In genomic region chr15:100749751-100750538, GRCm38 (mm10) we compare ENCODE assay signal across 13 mouse cellular contexts. TPM values are rescaled to one million over a fixed set of nuclear protein-coding genes. Genes with fewer than 3 reads are reported as not detected.
A peak's percentile ranks its signal among the peaks of the same experiment; 100 is the strongest.
DNase-seq lines count a peak whose midpoint lies in the region; ATAC-seq and TF ChIP-seq lines count a peak whose summit lies in the region.
"Had no signal": no experiment of that assay in that cellular context is flagged by ENCODE, and none has a peak within 500 bp of the region (broad histone marks: within the 10 kb centered on the region; RNA-seq: fewer than 3 reads in every experiment).

No protein-coding gene starts in this region.

- TF ChIP-seq POLR2A in MEL (IDR thresholded peaks at IDR 0.05; ENCODE audit: control insufficient read depth in 1 of 2, insufficient read depth in 1 of 2, low read depth in 1 of 2, low read length in 2 of 2, poor library complexity in 1 of 2), result no peak

- H3K27ac ChIP-seq in forebrain, embryonic 11.5 days (ENCODE audit: low read depth, low read length), result no peak overlapping the region
- H3K27ac ChIP-seq in forebrain, embryonic 14.5 days (ENCODE audit: low read depth, low read length), result no peak overlapping the region
- no peak overlapping the region for H3K27ac ChIP-seq in MEL (ENCODE audit: control insufficient read depth, low read depth, low read length)
- H3K27ac ChIP-seq in intestine, embryonic 14.5 days (ENCODE audit: low read depth), result peak overlapping the region; percentile 18; the same call in 1 of the 2 replicates
- no peak overlapping the region for H3K27ac ChIP-seq in left cerebral cortex, adult 2 months
- H3K27ac ChIP-seq: hindbrain, embryonic 12.5 days; limb, embryonic 15.5 days had no signal

- no peak overlapping the region for H3K9ac ChIP-seq in forebrain, embryonic 11.5 days (ENCODE audit: low read length)
- no peak overlapping the region for H3K9ac ChIP-seq in forebrain, embryonic 14.5 days (ENCODE audit: low read length)
- H3K9ac ChIP-seq in MEL (ENCODE audit: control insufficient read depth, low read depth, low read length, poor library complexity, severe bottlenecking), result no peak overlapping the region
- no peak overlapping the region for H3K9ac ChIP-seq in intestine, embryonic 14.5 days (ENCODE audit: low read length)
- H3K9ac ChIP-seq: hindbrain, embryonic 12.5 days; limb, embryonic 15.5 days had no signal

- intact Hi-C loops in heart, postnatal 14 days (cut with DNase I), result loop anchor here (2.0 to 10.0 kb wide), 2 partner anchors 63 to 365 kb away; partner anchors contain the start of genes Ankrd33 and Cela1
- intact Hi-C loops in left cerebral cortex, adult 2 months (cut with DNase I), result no loop called here

- no peak for TF ChIP-seq EP300 in MEL (IDR thresholded peaks at IDR 0.05; ENCODE audit: low read depth in 1 of 2, low read length in 2 of 2)

- no peak overlapping the region for H3K4me3 ChIP-seq in forebrain, embryonic 11.5 days (ENCODE audit: low read depth, low read length)
- no peak overlapping the region for H3K4me3 ChIP-seq in forebrain, embryonic 14.5 days (ENCODE audit: low read depth, low read length)
- peak overlapping the region in 1 of 2 experiments; percentile 12; a peak in 1 of 4 replicates for H3K4me3 ChIP-seq in MEL (ENCODE audit: control insufficient read depth in 1 of 2, insufficient read depth in 1 of 2, low read depth in 2 of 2, low read length in 2 of 2)
- H3K4me3 ChIP-seq in intestine, embryonic 14.5 days (ENCODE audit: low read depth, low read length), result no peak overlapping the region
- no peak overlapping the region for H3K4me3 ChIP-seq in left cerebral cortex, adult 2 months
- H3K4me3 ChIP-seq: hindbrain, embryonic 12.5 days; limb, embryonic 15.5 days had no signal

- H3K4me2 ChIP-seq in forebrain, embryonic 11.5 days (ENCODE audit: low read depth, low read length, severe bottlenecking), result no peak overlapping the region
- no peak overlapping the region for H3K4me2 ChIP-seq in forebrain, embryonic 14.5 days (ENCODE audit: low read length)
- no peak overlapping the region for H3K4me2 ChIP-seq in intestine, embryonic 14.5 days (ENCODE audit: low read length)
- H3K4me2 ChIP-seq: hindbrain, embryonic 12.5 days; limb, embryonic 15.5 days had no signal

- WGBS in forebrain, embryonic 11.5 days, result 77% methylated on average over 10 of the region's 10 CpGs
- WGBS in forebrain, embryonic 14.5 days, result 72% methylated on average over 10 of the region's 10 CpGs
- WGBS in intestine, embryonic 14.5 days, result 46% methylated on average over 10 of the region's 10 CpGs

- no peaks in the 10 kb centered on the region for H3K4me1 ChIP-seq in forebrain, embryonic 11.5 days (replicated peaks; ENCODE audit: control insufficient read depth, insufficient read depth, low read length)
- peaks cover under 1% of the 10 kb centered on the region; the same call in 1 of the 2 replicates for H3K4me1 ChIP-seq in forebrain, embryonic 14.5 days (ENCODE audit: control insufficient read depth, insufficient read depth, low read length)
- H3K4me1 ChIP-seq in MEL (ENCODE audit: control insufficient read depth in 1 of 2, insufficient read depth in 2 of 2, low read length in 2 of 2), result peaks cover 28% of the 10 kb centered on the region in 2 experiments
- 0 out of 2 replicates have a peak, but pooled peaks cover 8% of the 10 kb centered on the region for H3K4me1 ChIP-seq in intestine, embryonic 14.5 days (replicated peaks; ENCODE audit: control insufficient read depth, insufficient read depth, low read length)

- no peaks in the 10 kb centered on the region for H3K79me2 ChIP-seq in MEL (ENCODE audit: control insufficient read depth, insufficient read depth, low read length, poor library complexity)

- DNase-seq in forebrain, embryonic 11.5 days (ENCODE audit: low spot score), result peak; percentile 30
- no peak for DNase-seq in forebrain, embryonic 14.5 days (ENCODE audit: low spot score)
- DNase-seq in MEL (ENCODE audit: low read depth, low spot score), result peak; percentile 91
- DNase-seq in intestine, embryonic 14.5 days (ENCODE audit: low spot score), result peak; percentile 56
- no peak for DNase-seq in yolk sac, embryonic 10.5 days (ENCODE audit: low spot score)
- DNase-seq in heart, postnatal 14 days, result no peak
- no peak for DNase-seq in left cerebral cortex, adult 2 months (ENCODE audit: extremely low spot score in 1 of 2, low spot score in 2 of 2)
- DNase-seq: cerebellum, adult 8-10 months; gastrocnemius, postnatal 10 days; kidney, postnatal 36 days had no signal

- H3K9me3 ChIP-seq in forebrain, embryonic 11.5 days (ENCODE audit: control insufficient read depth, low read length), result no peaks in the 10 kb centered on the region
- no peaks in the 10 kb centered on the region for H3K9me3 ChIP-seq in forebrain, embryonic 14.5 days (replicated peaks; ENCODE audit: control insufficient read depth, low read length)
- H3K9me3 ChIP-seq in MEL (replicated peaks; ENCODE audit: insufficient read depth, low read length), result no peaks in the 10 kb centered on the region
- no peaks in the 10 kb centered on the region for H3K9me3 ChIP-seq in intestine, embryonic 14.5 days (ENCODE audit: control insufficient read depth, low read length)
- H3K9me3 ChIP-seq: hindbrain, embryonic 12.5 days; limb, embryonic 15.5 days had no signal

- TF ChIP-seq CTCF in MEL (IDR thresholded peaks at IDR 0.05 in 2 of 3, conservative IDR thresholded peaks at IDR 0.05 in 1 of 3; ENCODE audit: control insufficient read depth in 1 of 3, insufficient read depth in 1 of 3, low read depth in 2 of 3, low read length in 3 of 3, poor library complexity in 1 of 3, severe bottlenecking in 1 of 3), result no peak
- no peak for TF ChIP-seq CTCF in left cerebral cortex, adult 2 months (IDR thresholded peaks at IDR 0.05)

- no peak for ATAC-seq in forebrain, embryonic 11.5 days (replicated peaks; ENCODE audit: low FRiP score)
- no peak for ATAC-seq in forebrain, embryonic 14.5 days
- no peak for ATAC-seq in intestine, embryonic 14.5 days (replicated peaks; ENCODE audit: low FRiP score, low TSS enrichment, low read depth)
- peak; percentile 82 for ATAC-seq in megakaryocyte progenitor cell, adult 5-6 weeks (replicated peaks; ENCODE audit: poor library complexity)

- no peaks in the 10 kb centered on the region for H3K27me3 ChIP-seq in forebrain, embryonic 11.5 days (ENCODE audit: control insufficient read depth, insufficient read depth, low read length)
- no peaks in the 10 kb centered on the region for H3K27me3 ChIP-seq in forebrain, embryonic 14.5 days (replicated peaks; ENCODE audit: control insufficient read depth, insufficient read depth, low read length)
- no peaks in the 10 kb centered on the region for H3K27me3 ChIP-seq in MEL (ENCODE audit: control insufficient read depth in 1 of 2, insufficient read depth in 2 of 2, low read length in 2 of 2)
- no peaks in the 10 kb centered on the region for H3K27me3 ChIP-seq in intestine, embryonic 14.5 days (replicated peaks; ENCODE audit: control insufficient read depth, insufficient read depth, low read length)
- H3K27me3 ChIP-seq: hindbrain, embryonic 12.5 days; limb, embryonic 15.5 days had no signal

- TF ChIP-seq RAD21 in MEL (IDR thresholded peaks at IDR 0.05; ENCODE audit: low read depth, low read length), result no peak

- H3K36me3 ChIP-seq in forebrain, embryonic 11.5 days (ENCODE audit: control insufficient read depth, insufficient read depth, low read length), result no peaks in the 10 kb centered on the region
- H3K36me3 ChIP-seq in forebrain, embryonic 14.5 days (ENCODE audit: control insufficient read depth, insufficient read depth, low read length), result no peaks in the 10 kb centered on the region
- H3K36me3 ChIP-seq in MEL (ENCODE audit: control insufficient read depth in 1 of 2, insufficient read depth in 2 of 2, low read length in 2 of 2), result peaks cover 0 to 22% of the 10 kb centered on the region in 2 experiments; a peak in 2 of 4 replicates
- no peaks in the 10 kb centered on the region for H3K36me3 ChIP-seq in intestine, embryonic 14.5 days (ENCODE audit: control insufficient read depth, insufficient read depth, low read length)
- H3K36me3 ChIP-seq: hindbrain, embryonic 12.5 days; limb, embryonic 15.5 days had no signal

TF ChIP-seq in MEL, 35 proteins besides CTCF, POLR2A, EP300 and RAD21 (continues in another document):
- no peak for TF ChIP-seq CHD2 (IDR thresholded peaks at IDR 0.05; ENCODE audit: low read length)
- TF ChIP-seq ZNF384 (IDR thresholded peaks at IDR 0.05; ENCODE audit: low read depth, low read length), result peak; percentile 26; the same call in 1 of the 2 replicates
- peak; percentile 77; the same call in 1 of the 2 replicates for TF ChIP-seq ETS1 (IDR thresholded peaks at IDR 0.05; ENCODE audit: low read depth, low read length)
- TF ChIP-seq JUND (IDR thresholded peaks at IDR 0.05; ENCODE audit: low read depth, low read length), result peak; percentile 79; the same call in 1 of the 2 replicates
- no peak for TF ChIP-seq TBP (IDR thresholded peaks at IDR 0.05; ENCODE audit: low read depth, low read length)
- no peak for TF ChIP-seq UBTF (IDR thresholded peaks at IDR 0.05; ENCODE audit: borderline replicate concordance, insufficient read depth, low read depth, low read length)
- 0 out of 2 replicates have a peak, but pooled peaks have one; percentile 34 for TF ChIP-seq HCFC1 (IDR thresholded peaks at IDR 0.05; ENCODE audit: low read depth, low read length)

RNA-seq across cellular contexts. Expression of gene Slc4a8, which starts 11.6 kb away (rescaled TPM):
- 12.3 and 12.8 TPM in 2 replicates for polyA plus RNA-seq in forebrain, embryonic 11.5 days (2014; fragmentation: Nextera tagmentation; extraction: Ambion mirVana)
- polyA plus RNA-seq in forebrain, embryonic 14.5 days (2014; fragmentation: Nextera tagmentation; extraction: Ambion mirVana), result 11.2 and 17.8 TPM in 2 replicates
- total RNA-seq in MEL (2012; rRNA removed), result 0.35 and 0.72 TPM in 2 replicates
- polyA plus RNA-seq in MEL (2012; ENCODE audit: insufficient read depth in 1 of 2, insufficient read length in 2 of 2, low read depth in 1 of 2, low replicate concordance in 2 of 2, missing spikeins in 1 of 2), result 1 to 10 TPM in 1 of 2 experiments, not detected in 1; 2.5 TPM
- 5.4 and 6.4 TPM in 2 replicates for polyA plus RNA-seq in intestine, embryonic 14.5 days (2014; fragmentation: Nextera tagmentation; extraction: Ambion mirVana)
- total RNA-seq in megakaryocyte progenitor cell, adult 5-6 weeks (2015), result 20.3 and 26.1 TPM in 2 replicates
- 21.3 and 22.2 TPM in 2 replicates for total RNA-seq in megakaryocyte progenitor cell, adult 5-6 weeks (2017)
- 1 to 10 TPM; 4.4 to 6.9 TPM for total RNA-seq in heart, postnatal 14 days (2021)
- 10 to 100 TPM; 78.4 to 79.0 TPM for total RNA-seq in left cerebral cortex, adult 2 months (2021)

RNA-seq across cellular contexts. Expression of gene Galnt6, which starts 20.8 kb away (rescaled TPM):
- 0.12 and 0.20 TPM in 2 replicates for polyA plus RNA-seq in forebrain, embryonic 11.5 days (2014; fragmentation: Nextera tagmentation; extraction: Ambion mirVana)
- 0.09 and 0.10 TPM in 2 replicates for polyA plus RNA-seq in forebrain, embryonic 14.5 days (2014; fragmentation: Nextera tagmentation; extraction: Ambion mirVana)
- 17.0 and 17.5 TPM in 2 replicates for total RNA-seq in MEL (2012; rRNA removed)
- 10 to 100 TPM in 1 of 2 experiments, not detected in 1; 16.1 TPM for polyA plus RNA-seq in MEL (2012; ENCODE audit: insufficient read depth in 1 of 2, insufficient read length in 2 of 2, low read depth in 1 of 2, low replicate concordance in 2 of 2, missing spikeins in 1 of 2)
- polyA plus RNA-seq in intestine, embryonic 14.5 days (2014; fragmentation: Nextera tagmentation; extraction: Ambion mirVana), result 1.2 and 1.4 TPM in 2 replicates
- total RNA-seq in megakaryocyte progenitor cell, adult 5-6 weeks (2015), result 11.7 and 11.9 TPM in 2 replicates
- total RNA-seq in megakaryocyte progenitor cell, adult 5-6 weeks (2017), result 28.0 and 29.8 TPM in 2 replicates
- total RNA-seq in heart, postnatal 14 days (2021), result 1 to 10 TPM; 1.5 to 1.8 TPM
- total RNA-seq in left cerebral cortex, adult 2 months (2021), result 1 to 10 TPM; 4.8 to 4.9 TPM

Comparison
In these comparisons a context has a peak if more than half of its experiments do, and no peak if none do; other contexts are left out.
1. DNase-seq: peak in forebrain, embryonic 11.5 days (single experiment), MEL (single experiment) and intestine, embryonic 14.5 days (single experiment); none in forebrain, embryonic 14.5 days (single experiment), yolk sac, embryonic 10.5 days (single experiment), heart, postnatal 14 days (0 of 2) and left cerebral cortex, adult 2 months (0 of 2).